Mouse (Mus musculus): ENCODE measurements around the gene Gm28778. TPM values are rescaled to one million over a fixed set of nuclear protein-coding genes. Genes with fewer than 3 reads are reported as not detected.
A peak's percentile ranks its signal among the peaks of the same experiment; 100 is the strongest.
"Not testable (repeated sequence)": the region's sequence is repeated elsewhere in the genome, so short reads cannot be mapped to it uniquely, and the experiment has no call there.

Gene Gm28778
- polyA plus RNA-seq (2016; fragmentation: Nextera tagmentation; extraction: Ambion mirVana) = not detected in 2 replicates

- no peaks in the 10 kb centered on the region for H3K27me3 ChIP-seq
- peaks cover 6% of the 10 kb centered on the region for H3K4me1 ChIP-seq
- H3K36me3 ChIP-seq (replicated peaks) = peaks cover 9% of the 10 kb centered on the region
- peak; percentile 100 for ATAC-seq (ENCODE audit: low FRiP score)
- no peaks in the 10 kb centered on the region for H3K9me3 ChIP-seq
- peak within 1 kb of the TSS; percentile 91 for H3K27ac ChIP-seq
- H3K4me3 ChIP-seq (replicated peaks) = peak within 1 kb of the TSS; percentile 82
- H3K4me2 ChIP-seq = peak within 1 kb of the TSS; percentile 62
- WGBS = under 1% methylated on average over 66 of the region's 66 CpGs
- H3K9ac ChIP-seq = peak within 1 kb of the TSS; percentile 82
Observed at GRCm38 (mm10) chr1:53296581-53297383, at the start of gene Gm28778, which contains the start of the genes Pms1 and Ormdl1. Gene Gm28778 (plus strand): TSS chr1:53297111. Gene Pms1 (minus strand): TSS chr1:53297018. Gene Ormdl1 (plus strand): TSS chr1:53297095.

DNA sequence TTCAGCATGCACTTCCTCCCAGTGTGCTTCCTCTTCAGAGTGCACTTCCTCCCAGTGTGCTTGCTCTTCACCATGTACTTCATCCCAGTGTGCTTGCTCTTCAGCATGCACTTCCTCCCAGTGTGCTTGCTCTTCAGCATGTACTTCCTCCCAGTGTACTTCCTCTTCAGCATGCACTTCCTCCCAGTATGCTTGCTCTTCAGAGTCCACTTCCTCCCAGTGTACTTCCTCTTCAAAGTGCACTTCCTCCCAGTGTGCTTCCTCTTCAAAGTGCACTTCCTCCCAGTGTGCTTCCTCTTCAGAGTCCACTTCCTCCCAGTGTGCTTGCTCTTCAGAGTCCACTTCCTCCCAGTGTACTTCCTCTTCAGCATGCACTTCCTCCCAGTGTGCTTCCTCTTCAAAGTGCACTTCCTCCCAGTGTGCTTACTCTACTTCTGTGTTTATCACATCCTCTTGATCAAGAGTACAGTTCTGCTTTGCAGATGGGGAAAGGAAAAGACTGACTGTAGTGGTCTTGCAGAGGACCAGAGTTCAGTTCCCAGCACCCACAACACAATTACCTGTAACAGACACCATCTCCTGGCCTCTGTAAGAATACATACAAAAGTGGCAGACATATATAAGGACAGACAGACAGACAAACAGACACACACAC is 31.8 kb upstream of the Gm28778 start:
- H3K36me3 ChIP-seq (replicated peaks); H3K4me1 ChIP-seq; ATAC-seq (ENCODE audit: low FRiP score); H3K4me3 ChIP-seq (replicated peaks); H3K9ac ChIP-seq; H3K4me2 ChIP-seq; H3K9me3 ChIP-seq; H3K27me3 ChIP-seq; H3K27ac ChIP-seq: not testable (repeated sequence)

GRCm38 (mm10) chr1:53269901-53270300 is 27.0 kb upstream of the Gm28778 start:
- Histone ChIP-seq H3K4me3 (replicated peaks) (no peak overlapping the region), H3K4me1 (no peaks in the 10 kb centered on the region), H3K36me3 (replicated peaks) (peaks cover 6% of the 10 kb centered on the region), H3K4me2 (no peak overlapping the region), H3K9me3 (no peaks in the 10 kb centered on the region), H3K27me3 (no peaks in the 10 kb centered on the region), H3K27ac (no peak overlapping the region), H3K9ac (no peak overlapping the region)
- WGBS = 94% methylated on average over 3 of the region's 3 CpGs
- no peak for ATAC-seq (ENCODE audit: low FRiP score)

DNA sequence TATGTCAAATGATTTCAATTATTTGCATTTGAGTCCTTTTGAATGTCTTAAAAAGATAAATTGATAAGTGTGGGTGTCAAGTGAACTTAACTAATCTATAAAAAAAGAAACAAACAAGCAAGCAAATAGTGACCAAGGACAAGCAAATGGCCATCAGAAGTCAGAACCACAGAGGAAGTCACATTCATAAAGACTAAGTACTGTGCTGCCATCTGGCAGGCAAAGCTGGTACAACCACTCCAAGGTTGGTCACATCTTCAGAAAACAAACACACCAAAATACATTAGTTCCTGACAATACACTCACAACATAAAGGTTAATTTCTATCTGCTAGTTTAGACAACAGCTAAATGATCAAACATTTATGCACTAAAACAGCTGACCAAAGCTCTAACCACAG is 24.3 kb upstream of the Gm28778 start:
- Histone ChIP-seq H3K27me3 (no peaks in the 10 kb centered on the region), H3K4me1 (no peaks in the 10 kb centered on the region), H3K27ac (no peak overlapping the region), H3K4me3 (replicated peaks) (no peak overlapping the region), H3K4me2 (no peak overlapping the region), H3K9me3 (no peaks in the 10 kb centered on the region), H3K9ac (no peak overlapping the region), H3K36me3 (replicated peaks) (no peaks in the 10 kb centered on the region)
- no peak for ATAC-seq (ENCODE audit: low FRiP score)

GRCm38 (mm10) chr1:53291197-53291596 is 5.7 kb upstream of the Gm28778 start:
- Histone ChIP-seq H3K4me1 (no peaks in the 10 kb centered on the region), H3K27me3 (no peaks in the 10 kb centered on the region), H3K27ac (no peak overlapping the region), H3K4me2 (no peak overlapping the region), H3K9ac (no peak overlapping the region), H3K36me3 (replicated peaks) (0 out of 2 replicates have a peak, but pooled peaks cover 3% of the 10 kb centered on the region), H3K4me3 (replicated peaks) (no peak overlapping the region), H3K9me3 (no peaks in the 10 kb centered on the region)
- no peak for ATAC-seq (ENCODE audit: low FRiP score)
- WGBS = 90% methylated on average over 3 of the region's 3 CpGs

- no peaks in the 10 kb centered on the region for H3K9me3 ChIP-seq
- H3K4me2 ChIP-seq = no peak overlapping the region
- 92% methylated on average over 4 of the region's 4 CpGs for WGBS
- H3K4me1 ChIP-seq = peaks cover 6% of the 10 kb centered on the region
- no peak overlapping the region for H3K4me3 ChIP-seq (replicated peaks)
- H3K27me3 ChIP-seq = no peaks in the 10 kb centered on the region
- no peak overlapping the region for H3K27ac ChIP-seq
- H3K9ac ChIP-seq = no peak overlapping the region
- peaks cover 12% of the 10 kb centered on the region for H3K36me3 ChIP-seq (replicated peaks)
- no peak for ATAC-seq (ENCODE audit: low FRiP score)
Observed at GRCm38 (mm10) chr1:53300506-53300905, 3.6 kb downstream of the Gm28778 start.

DNA sequence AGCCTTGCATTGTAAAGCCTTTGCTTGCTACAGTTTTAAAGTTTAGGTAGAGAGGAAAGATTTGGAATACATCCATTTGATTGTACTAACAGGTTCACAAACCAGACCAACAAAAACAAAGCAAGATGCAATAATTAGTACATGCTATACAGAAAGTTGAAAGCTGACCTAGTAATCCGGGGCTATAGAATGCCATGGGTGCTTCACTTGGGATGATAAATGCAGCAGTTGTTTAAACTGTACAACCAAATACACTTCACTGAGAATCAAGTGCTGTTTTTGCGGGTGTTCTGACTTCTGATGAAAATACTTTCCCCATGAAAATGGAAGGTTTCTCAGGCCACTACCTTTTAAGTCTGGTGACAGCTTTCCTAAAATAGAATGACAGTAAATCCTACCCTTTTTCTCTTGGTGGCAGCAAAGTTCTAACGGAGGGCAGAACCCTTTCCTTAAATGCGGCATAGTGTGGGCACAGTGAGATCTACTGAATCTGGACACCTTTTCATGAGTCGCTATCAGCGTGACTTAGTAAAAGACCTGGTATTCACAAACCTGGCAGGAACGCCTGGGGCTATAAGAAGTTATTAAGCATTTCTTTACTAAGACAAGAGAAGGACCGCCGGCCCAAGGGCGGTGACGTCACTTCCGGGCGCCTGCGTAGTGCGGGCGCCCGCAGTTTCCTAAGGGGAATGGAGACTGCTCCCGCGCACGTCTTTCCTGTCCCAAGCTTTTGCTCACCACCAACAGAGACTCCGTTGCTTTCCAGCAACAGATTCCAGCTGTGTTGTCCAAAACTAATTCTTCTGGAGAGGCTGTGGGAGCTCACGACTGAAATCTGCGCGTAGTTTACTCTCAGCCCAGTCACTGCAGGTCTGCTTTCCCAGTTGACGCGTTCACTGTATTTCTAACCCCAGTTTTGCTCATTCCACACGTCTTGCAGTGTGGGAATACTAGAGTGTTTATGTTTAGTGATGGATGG is 16.4 kb downstream of the Gm28778 start, which contains the start of gene Osgepl1:
Gene Osgepl1 (plus strand): TSS at position 636 of the 979 bp plus-strand sequence.
- Histone ChIP-seq H3K27me3 (no peaks in the 10 kb centered on the region), H3K4me3 (replicated peaks) (peak within 1 kb of the TSS; percentile 61), H3K27ac (peak within 1 kb of the TSS; percentile 89), H3K4me1 (0 out of 2 replicates have a peak, but pooled peaks cover 11% of the 10 kb centered on the region), H3K4me2 (peak within 1 kb of the TSS; percentile 65), H3K36me3 (replicated peaks) (peaks cover 13% of the 10 kb centered on the region), H3K9ac (peak within 1 kb of the TSS; percentile 76), H3K9me3 (no peaks in the 10 kb centered on the region)
- peak; percentile 99 for ATAC-seq (ENCODE audit: low FRiP score)
- WGBS = 3% methylated on average over 27 of the region's 27 CpGs

GRCm38 (mm10) chr1:53321662-53322344 is 24.9 kb downstream of the Gm28778 start:
- H3K36me3 ChIP-seq (replicated peaks) = peaks cover 29% of the 10 kb centered on the region
- 97% methylated on average over 4 of the region's 4 CpGs for WGBS
- no peak overlapping the region for H3K4me3 ChIP-seq (replicated peaks)
- H3K27me3 ChIP-seq = no peaks in the 10 kb centered on the region
- H3K9me3 ChIP-seq = no peaks in the 10 kb centered on the region
- no peak overlapping the region for H3K4me2 ChIP-seq
- H3K9ac ChIP-seq = no peak overlapping the region
- H3K4me1 ChIP-seq = no peaks in the 10 kb centered on the region
- no peak for ATAC-seq (ENCODE audit: low FRiP score)
- no peak overlapping the region for H3K27ac ChIP-seq

GRCm38 (mm10) chr1:53323254-53323653 is 26.3 kb downstream of the Gm28778 start:
- H3K9ac ChIP-seq = no peak overlapping the region
- H3K4me2 ChIP-seq = no peak overlapping the region
- H3K4me1 ChIP-seq = no peaks in the 10 kb centered on the region
- no peak overlapping the region for H3K4me3 ChIP-seq (replicated peaks)
- H3K27me3 ChIP-seq = no peaks in the 10 kb centered on the region
- ATAC-seq (ENCODE audit: low FRiP score) = no peak
- H3K27ac ChIP-seq = no peak overlapping the region
- WGBS = 92% methylated on average over 5 of the region's 5 CpGs
- no peaks in the 10 kb centered on the region for H3K9me3 ChIP-seq
- H3K36me3 ChIP-seq (replicated peaks) = peaks cover 24% of the 10 kb centered on the region

DNA sequence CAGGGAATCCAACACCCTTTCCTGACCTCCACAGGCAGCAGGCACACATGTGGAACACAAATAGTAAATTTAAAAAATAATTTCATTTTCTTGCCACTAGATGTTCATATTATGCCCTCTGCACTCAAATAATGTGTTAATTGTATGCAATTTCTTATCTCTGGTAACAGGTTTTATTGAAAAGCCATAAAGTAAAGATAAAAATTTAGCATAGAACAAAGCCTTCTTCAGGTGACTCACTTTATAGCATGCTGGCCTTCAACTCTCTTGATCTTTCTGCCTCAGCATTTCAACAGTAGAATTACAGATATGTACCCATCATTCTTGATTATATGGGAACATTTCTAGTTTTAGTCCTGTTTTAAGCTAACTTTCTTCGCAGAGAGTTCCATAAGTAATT is 27.4 kb downstream of the Gm28778 start:
- no peak for ATAC-seq (ENCODE audit: low FRiP score)
- Histone ChIP-seq H3K4me1 (no peaks in the 10 kb centered on the region), H3K9ac (no peak overlapping the region), H3K9me3 (no peaks in the 10 kb centered on the region), H3K36me3 (replicated peaks) (peaks cover 19% of the 10 kb centered on the region), H3K4me3 (replicated peaks) (no peak overlapping the region), H3K27me3 (no peaks in the 10 kb centered on the region), H3K4me2 (no peak overlapping the region), H3K27ac (no peak overlapping the region)
- 95% methylated on average over 1 of the region's 1 CpGs for WGBS

- H3K27me3 ChIP-seq = no peaks in the 10 kb centered on the region
- WGBS = 96% methylated on average over 5 of the region's 5 CpGs
Observed at GRCm38 (mm10) chr1:53324827-53325494, 28.1 kb downstream of the Gm28778 start.

More at GRCm38 (mm10) chr1:53324827-53325494, 28.1 kb downstream of the Gm28778 start:
- no peak for ATAC-seq (ENCODE audit: low FRiP score)
- Histone ChIP-seq H3K36me3 (replicated peaks) (peaks cover 19% of the 10 kb centered on the region), H3K27ac (no peak overlapping the region), H3K4me3 (replicated peaks) (no peak overlapping the region), H3K9me3 (no peaks in the 10 kb centered on the region), H3K4me2 (no peak overlapping the region), H3K4me1 (no peaks in the 10 kb centered on the region), H3K9ac (no peak overlapping the region)

Measured in forebrain, embryonic 12.5 days (tissue).